Mouse (Mus musculus): Measurements from ENCODE around the gene Rara. TPM values are rescaled to one million over a fixed set of nuclear protein-coding genes. Genes with fewer than 3 reads are reported as not detected.

Gene Rara
- polyA plus RNA-seq, 1 experiment from 2014 or later = 26.2 TPM

DNA sequence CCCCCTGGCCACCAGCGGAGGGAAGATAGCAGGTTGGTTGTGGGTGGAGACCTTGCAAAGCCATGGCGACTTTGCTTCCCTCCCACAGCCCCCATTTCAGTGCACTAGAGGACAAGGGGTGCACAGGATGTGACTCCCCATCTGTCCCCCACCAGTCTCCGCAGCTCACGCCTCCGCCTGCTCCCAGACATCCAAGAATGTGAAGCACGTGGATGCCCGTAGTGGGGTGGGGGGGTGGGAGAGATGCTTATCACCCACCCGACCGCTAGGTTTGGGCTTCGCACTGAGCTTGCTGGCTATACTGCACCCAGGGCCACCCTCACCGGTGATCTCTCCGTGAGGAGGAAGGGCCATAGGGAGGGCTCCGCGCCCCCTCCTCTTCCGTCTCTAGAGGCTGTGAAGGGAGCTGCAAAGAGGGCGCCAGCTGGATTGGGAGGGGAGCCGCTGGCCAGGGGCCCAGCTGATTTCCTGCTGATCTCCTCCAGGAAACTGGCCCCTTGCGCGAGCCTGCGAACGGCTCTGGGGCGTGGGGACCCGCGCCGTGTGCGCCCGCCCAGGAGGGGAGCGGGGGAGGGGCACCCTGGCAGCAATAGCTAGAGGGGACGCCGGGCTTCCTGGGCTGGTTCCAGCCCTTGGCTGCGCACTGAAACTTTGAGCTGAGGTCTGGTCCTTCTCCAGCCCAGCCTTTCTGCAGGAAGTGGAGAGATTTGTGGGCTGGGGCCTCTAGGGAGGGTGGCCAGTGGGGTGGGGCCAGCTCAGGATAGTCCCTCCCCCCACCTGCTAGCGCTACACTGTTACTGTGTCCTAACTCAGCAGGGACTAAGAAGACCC lies 35.8 kb downstream of the Rara start:
- H3K27ac ChIP-seq = peak overlapping the region; percentile 91
- peak overlapping the region; percentile 70 for H3K4me3 ChIP-seq
- no peaks in the 10 kb centered on the region for H3K27me3 ChIP-seq
- H3K36me3 ChIP-seq = peaks cover 13% of the 10 kb centered on the region
- H3K9me3 ChIP-seq (replicated peaks) = no peaks in the 10 kb centered on the region
- peak; percentile 82 for ATAC-seq (replicated peaks; ENCODE audit: insufficient number of reproducible peaks, insufficient read depth, low FRiP score, low read depth)
- H3K4me1 ChIP-seq (replicated peaks) = peaks cover 96% of the 10 kb centered on the region
- WGBS = 0% methylated on average over 31 of the region's 32 CpGs
- H3K9ac ChIP-seq = peak overlapping the region; percentile 53
- H3K4me2 ChIP-seq = peak overlapping the region; percentile 95

DNA sequence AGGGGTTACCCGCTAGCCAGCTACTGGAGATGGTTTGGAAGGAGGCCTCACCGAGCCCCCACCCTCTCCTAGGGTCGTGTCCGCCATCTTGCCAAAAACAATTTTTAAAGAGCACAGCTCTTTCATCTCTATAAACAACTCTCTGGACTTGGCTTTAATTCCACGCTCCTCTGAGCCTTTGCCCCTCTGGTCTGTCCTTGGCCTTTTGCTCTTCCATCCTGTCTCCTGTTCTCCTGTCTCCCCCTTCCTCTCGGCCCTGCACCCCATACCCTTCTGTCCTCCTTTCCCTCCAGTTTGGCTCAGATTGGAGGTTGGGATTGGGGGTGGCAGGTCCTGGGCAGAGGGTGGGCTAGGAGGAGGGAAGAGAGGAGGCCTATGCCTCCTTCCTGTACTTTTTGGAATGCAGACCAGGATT lies 36.6 kb downstream of the Rara start:
- WGBS = 23% methylated on average over 6 of the region's 6 CpGs
- ATAC-seq (replicated peaks; ENCODE audit: insufficient number of reproducible peaks, insufficient read depth, low FRiP score, low read depth) = no peak

DNA sequence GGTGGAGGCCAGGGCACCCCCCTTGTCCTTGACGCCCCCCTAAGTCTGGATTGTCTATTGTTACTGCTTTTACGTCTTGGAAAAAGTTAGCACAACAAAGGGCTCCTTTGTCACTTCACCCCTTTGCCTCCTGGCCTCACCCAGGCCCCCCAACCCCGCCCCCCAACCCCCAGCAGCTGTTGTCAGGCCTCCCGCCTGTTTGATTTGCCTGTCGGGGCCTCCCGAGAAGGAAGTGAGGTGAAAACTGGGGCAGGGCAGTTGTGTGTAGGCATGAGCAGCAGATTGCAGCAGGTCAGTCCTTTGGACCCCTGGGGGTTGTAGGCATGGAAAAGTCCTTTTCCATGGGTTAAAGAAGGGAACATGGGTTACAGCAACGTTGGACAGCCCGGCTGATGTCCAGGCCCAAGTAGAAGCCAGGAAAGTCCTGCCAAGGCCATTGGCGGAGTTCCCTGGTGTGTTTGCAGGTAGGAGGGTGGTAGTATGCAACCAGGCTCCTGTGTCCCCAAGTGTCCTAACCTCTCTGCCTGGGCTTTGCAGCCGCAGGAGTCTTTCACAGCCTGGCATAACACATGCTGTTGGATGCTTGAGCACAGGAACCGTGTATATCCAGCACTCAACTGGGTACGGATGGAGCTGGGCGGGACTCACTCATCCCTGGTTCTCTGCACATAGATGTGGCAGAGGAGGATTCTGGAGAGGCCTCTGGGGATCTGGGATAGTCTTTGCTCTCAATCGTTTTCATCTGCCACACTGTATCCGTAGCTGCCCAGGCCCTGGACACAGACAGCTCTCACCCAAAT lies 37.2 kb downstream of the Rara start:
- Histone ChIP-seq H3K27me3 (no peaks in the 10 kb centered on the region), H3K9me3 (replicated peaks) (no peaks in the 10 kb centered on the region), H3K36me3 (peaks cover 22% of the 10 kb centered on the region), H3K4me3 (peak overlapping the region; percentile 70), H3K4me2 (peak overlapping the region; percentile 95), H3K9ac (peak overlapping the region; percentile 53), H3K4me1 (replicated peaks) (peaks cover 99% of the 10 kb centered on the region), H3K27ac (peak overlapping the region; percentile 91)
- WGBS = 35% methylated on average over 15 of the region's 15 CpGs
- no peak for ATAC-seq (replicated peaks; ENCODE audit: insufficient number of reproducible peaks, insufficient read depth, low FRiP score, low read depth)

More for the DNA sequence above, 36.6 kb downstream of the Rara start:
- H3K4me3 ChIP-seq = peak overlapping the region; percentile 70
- H3K9ac ChIP-seq = peak overlapping the region; percentile 53
- H3K4me1 ChIP-seq (replicated peaks) = peaks cover 99% of the 10 kb centered on the region
- peaks cover 18% of the 10 kb centered on the region for H3K36me3 ChIP-seq
- H3K27ac ChIP-seq = peak overlapping the region; percentile 91
- H3K9me3 ChIP-seq (replicated peaks) = no peaks in the 10 kb centered on the region
- peak overlapping the region; percentile 95 for H3K4me2 ChIP-seq
- H3K27me3 ChIP-seq = no peaks in the 10 kb centered on the region

DNA sequence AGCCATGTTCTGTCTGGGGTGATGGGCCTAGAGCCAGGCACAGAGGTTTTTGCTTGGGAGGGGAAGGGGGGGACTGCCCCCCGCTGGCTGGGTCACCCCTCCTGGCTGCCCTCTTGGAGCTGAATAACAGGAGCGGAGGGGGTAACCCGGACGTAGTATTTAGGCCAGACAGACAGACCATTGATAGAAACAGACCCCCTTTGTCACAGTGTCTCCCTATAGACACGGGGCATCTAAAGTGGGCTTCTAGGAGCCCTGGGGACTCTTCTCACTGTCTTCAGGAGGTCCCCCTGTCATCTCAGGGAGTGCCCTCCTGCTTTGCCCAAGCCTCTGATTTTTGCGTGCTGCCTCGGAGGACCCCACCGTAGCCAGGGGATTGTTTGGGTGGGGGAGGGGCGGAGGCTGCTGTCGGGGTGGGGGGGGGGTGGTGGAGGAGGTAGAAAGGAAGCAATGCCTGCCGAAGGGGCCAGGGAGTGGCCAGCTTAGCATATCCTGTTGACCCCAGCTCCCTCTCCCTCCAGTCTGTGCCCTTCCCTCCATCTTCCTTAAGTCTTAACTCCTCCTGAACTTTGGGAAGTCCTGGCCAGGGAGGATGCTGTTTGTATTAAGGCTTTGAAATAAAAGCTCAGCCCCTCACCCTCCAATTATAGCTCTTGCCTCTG lies 37.9 kb downstream of the Rara start:
- H3K27me3 ChIP-seq = no peaks in the 10 kb centered on the region
- H3K4me3 ChIP-seq = peak overlapping the region; percentile 70; the same call in 1 of the 2 replicates
- peak overlapping the region; percentile 95; the same call in 1 of the 2 replicates for H3K4me2 ChIP-seq
- no peak overlapping the region; the same call in 1 of the 2 replicates for H3K27ac ChIP-seq
- H3K9me3 ChIP-seq (replicated peaks) = no peaks in the 10 kb centered on the region
- no peak for ATAC-seq (replicated peaks; ENCODE audit: insufficient number of reproducible peaks, insufficient read depth, low FRiP score, low read depth)
- WGBS = 29% methylated on average over 11 of the region's 11 CpGs
- peaks cover 100% of the 10 kb centered on the region for H3K4me1 ChIP-seq (replicated peaks)
- H3K9ac ChIP-seq = 0 out of 2 replicates have a peak overlapping the region, but pooled peaks have one; percentile 33
- peaks cover 28% of the 10 kb centered on the region for H3K36me3 ChIP-seq

DNA sequence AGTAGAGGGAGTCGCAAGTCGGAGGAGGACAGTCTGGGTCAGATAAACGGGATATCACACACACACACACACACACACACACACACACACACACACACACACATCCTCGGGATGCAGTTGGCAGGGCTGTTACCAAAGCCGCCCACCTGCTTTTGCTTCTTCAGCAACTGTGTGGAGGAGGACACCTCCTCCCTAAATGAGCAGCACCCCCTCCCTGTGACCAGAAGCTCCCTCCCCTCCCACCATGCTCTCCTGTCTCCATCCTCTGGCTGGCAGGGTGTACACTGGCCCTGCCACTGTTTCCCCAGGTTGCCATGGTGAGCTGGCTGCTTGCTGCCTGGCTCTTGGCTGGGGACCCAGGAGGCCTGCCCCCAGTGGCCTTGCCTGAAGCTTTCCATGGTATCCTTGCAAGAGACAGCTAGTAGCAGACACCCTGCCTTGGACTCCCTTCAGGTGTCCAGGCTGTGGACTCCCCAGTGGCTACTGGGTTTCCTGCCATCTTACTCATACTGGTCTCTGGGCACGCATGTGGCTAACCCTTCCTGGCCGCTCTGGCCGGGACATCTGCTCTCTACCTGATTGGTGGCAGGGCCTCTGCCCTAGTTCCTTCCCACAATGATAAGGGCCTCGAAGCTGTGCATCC lies 39.0 kb downstream of the Rara start:
- Histone ChIP-seq H3K4me3 (no peak overlapping the region), H3K4me1 (replicated peaks) (peaks cover 100% of the 10 kb centered on the region), H3K9ac (no peak overlapping the region), H3K9me3 (replicated peaks) (no peaks in the 10 kb centered on the region), H3K27me3 (no peaks in the 10 kb centered on the region), H3K27ac (no peak overlapping the region; the same call in 1 of the 2 replicates), H3K4me2 (0 out of 2 replicates have a peak overlapping the region, but pooled peaks have one; percentile 1), H3K36me3 (peaks cover 37% of the 10 kb centered on the region)
- WGBS = 33% methylated on average over 9 of the region's 9 CpGs
- 0 out of 2 replicates have a peak, but pooled peaks have one; percentile 12 for ATAC-seq (replicated peaks; ENCODE audit: insufficient number of reproducible peaks, insufficient read depth, low FRiP score, low read depth)

DNA sequence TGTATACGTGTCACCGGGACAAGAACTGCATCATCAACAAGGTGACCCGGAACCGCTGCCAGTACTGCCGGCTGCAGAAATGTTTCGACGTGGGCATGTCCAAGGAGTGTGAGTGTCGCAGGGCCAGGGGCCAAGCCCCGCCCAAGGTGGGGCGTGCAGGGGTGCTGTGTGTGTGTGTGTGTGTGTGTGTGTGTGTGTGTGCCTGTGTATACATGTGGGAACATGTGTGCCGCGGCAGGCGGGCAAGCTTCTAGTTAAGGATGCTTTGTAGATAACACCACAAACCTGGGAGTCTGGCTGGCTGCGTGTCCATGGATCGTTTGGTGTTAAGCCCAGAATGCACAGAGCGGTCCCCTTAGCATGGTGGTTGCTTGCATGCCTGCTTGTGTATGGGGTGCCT lies 40.5 kb downstream of the Rara start:
- Histone ChIP-seq H3K27ac (peak overlapping the region; percentile 39; the same call in 1 of the 2 replicates), H3K9me3 (replicated peaks) (no peaks in the 10 kb centered on the region), H3K4me3 (no peak overlapping the region), H3K36me3 (peaks cover 50% of the 10 kb centered on the region), H3K4me1 (replicated peaks) (peaks cover 87% of the 10 kb centered on the region), H3K9ac (no peak overlapping the region), H3K4me2 (no peak overlapping the region), H3K27me3 (no peaks in the 10 kb centered on the region)
- ATAC-seq (replicated peaks; ENCODE audit: insufficient number of reproducible peaks, insufficient read depth, low FRiP score, low read depth) = no peak
- 51% methylated on average over 16 of the region's 16 CpGs for WGBS

DNA sequence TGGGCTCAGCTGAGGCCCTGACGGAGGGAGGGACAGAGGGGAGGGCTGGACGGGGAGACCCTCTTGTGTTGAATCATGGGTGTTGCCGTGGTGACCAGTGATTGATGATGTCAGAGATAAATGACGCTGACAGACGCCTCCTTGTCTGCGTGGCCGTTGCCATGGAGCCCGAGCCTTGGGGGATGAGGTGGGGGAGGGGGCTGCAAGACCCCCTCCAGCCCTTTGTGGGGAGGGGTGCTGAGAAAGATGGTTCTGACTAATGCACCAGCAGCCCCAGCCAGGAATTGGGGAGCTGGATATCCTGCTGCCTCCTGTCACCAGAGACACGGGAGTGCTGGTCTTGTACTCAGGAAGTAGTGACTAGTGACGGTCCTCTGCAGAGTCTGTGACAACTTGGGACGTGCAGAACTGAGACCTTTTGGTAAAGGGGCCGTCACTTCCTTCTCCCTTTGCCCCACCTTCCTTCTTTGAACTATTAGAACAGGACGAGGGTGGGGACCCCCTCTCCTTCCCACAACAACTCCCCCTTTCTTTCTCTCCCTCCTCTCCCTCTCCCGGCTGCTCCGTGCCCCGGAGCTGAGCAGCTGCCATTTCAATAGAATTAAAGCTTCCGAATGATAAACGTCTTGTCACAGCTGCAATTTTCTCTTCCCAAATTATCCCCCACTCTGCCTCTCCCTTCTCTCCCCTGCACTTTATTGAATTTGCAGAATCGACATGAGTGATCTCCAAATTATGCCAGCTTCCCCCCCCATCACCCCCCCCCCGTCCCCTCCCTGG lies 41.3 kb downstream of the Rara start:
- Histone ChIP-seq H3K4me2 (no peak overlapping the region; the same call in 1 of the 2 replicates), H3K4me3 (no peak overlapping the region), H3K9ac (no peak overlapping the region), H3K27ac (peak overlapping the region; percentile 39; the same call in 1 of the 2 replicates), H3K27me3 (no peaks in the 10 kb centered on the region), H3K4me1 (replicated peaks) (peaks cover 84% of the 10 kb centered on the region), H3K9me3 (replicated peaks) (no peaks in the 10 kb centered on the region), H3K36me3 (peaks cover 59% of the 10 kb centered on the region)
- ATAC-seq (replicated peaks; ENCODE audit: insufficient number of reproducible peaks, insufficient read depth, low FRiP score, low read depth) = no peak
- WGBS = 28% methylated on average over 20 of the region's 20 CpGs

DNA sequence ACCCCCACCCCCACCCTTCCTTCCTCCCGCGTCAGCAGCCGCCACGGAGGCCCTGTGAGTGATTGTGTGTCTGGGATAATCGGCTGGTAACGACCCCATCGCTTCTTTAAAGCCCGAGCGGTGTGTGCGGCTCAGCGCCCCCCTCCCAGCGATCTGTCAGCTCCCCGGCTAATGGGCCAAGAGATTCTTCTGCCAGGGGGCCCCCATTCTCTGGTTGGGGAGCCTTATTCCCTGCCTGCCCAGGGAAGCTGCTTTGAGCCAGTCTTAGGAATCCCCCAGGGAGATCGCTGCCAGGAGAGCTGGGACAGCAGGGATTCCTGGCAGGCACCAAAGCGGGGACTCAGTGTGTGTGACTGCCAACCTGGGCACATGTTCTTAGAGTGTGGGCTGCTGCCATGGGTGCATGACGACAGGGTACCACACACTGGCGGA lies 41.9 kb downstream of the Rara start:
- Histone ChIP-seq H3K4me1 (replicated peaks) (peaks cover 78% of the 10 kb centered on the region), H3K27me3 (no peaks in the 10 kb centered on the region), H3K27ac (peak overlapping the region; percentile 48; the same call in 1 of the 2 replicates), H3K9me3 (replicated peaks) (no peaks in the 10 kb centered on the region), H3K9ac (no peak overlapping the region), H3K36me3 (peaks cover 64% of the 10 kb centered on the region), H3K4me2 (no peak overlapping the region; the same call in 1 of the 2 replicates), H3K4me3 (no peak overlapping the region)
- WGBS = 41% methylated on average over 17 of the region's 17 CpGs
- ATAC-seq (replicated peaks; ENCODE audit: insufficient number of reproducible peaks, insufficient read depth, low FRiP score, low read depth) = no peak

DNA sequence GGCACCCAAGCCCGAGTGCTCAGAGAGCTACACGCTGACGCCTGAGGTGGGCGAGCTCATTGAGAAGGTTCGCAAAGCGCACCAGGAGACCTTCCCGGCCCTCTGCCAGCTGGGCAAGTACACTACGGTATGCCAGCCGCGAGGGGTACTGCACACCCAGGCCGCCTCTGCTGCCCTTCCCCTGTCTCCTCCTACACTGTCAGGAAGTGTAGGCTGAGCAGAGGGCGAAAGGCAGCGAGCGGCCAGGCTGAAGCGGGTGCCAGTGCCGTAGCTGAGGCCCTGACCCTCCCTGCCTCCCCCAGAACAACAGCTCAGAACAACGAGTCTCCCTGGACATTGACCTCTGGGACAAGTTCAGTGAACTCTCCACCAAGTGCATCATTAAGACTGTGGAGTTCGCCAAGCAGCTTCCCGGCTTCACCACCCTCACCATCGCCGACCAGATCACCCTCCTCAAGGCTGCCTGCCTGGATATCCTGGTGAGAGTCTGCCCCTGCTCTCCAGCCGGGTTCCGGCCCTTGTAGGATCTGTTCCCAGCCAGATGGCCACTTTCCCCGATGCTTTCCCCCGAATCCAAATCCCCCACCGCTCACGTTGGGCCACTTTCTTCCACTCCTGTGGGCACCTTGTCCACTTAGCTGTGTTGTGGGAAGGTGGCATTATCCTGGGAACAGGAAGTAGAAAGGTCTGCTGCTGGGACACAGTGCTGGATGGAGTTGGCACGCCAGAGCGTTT lies 42.7 kb downstream of the Rara start:
- peaks cover 71% of the 10 kb centered on the region for H3K36me3 ChIP-seq
- H3K4me3 ChIP-seq = no peak overlapping the region
- H3K4me2 ChIP-seq = no peak overlapping the region
- H3K9ac ChIP-seq = no peak overlapping the region
- ATAC-seq (replicated peaks; ENCODE audit: insufficient number of reproducible peaks, insufficient read depth, low FRiP score, low read depth) = no peak
- H3K27me3 ChIP-seq = no peaks in the 10 kb centered on the region
- H3K27ac ChIP-seq = 0 out of 2 replicates have a peak overlapping the region, but pooled peaks have one; percentile 27
- H3K9me3 ChIP-seq (replicated peaks) = no peaks in the 10 kb centered on the region
- peaks cover 70% of the 10 kb centered on the region for H3K4me1 ChIP-seq (replicated peaks)
- 73% methylated on average over 29 of the region's 29 CpGs for WGBS
